Mouse (Mus musculus) fibroblast of lung, adult 2 months (primary cell): Measurements from ENCODE around the gene Rpusd1.
"Not testable (repeated sequence)": the region's sequence is repeated elsewhere in the genome, so short reads cannot be mapped to it uniquely, and the experiment has no call there.

Source experiments
- DNase-seq: peaks from one replicate; pipeline ENCODE4 v3.0.0-alpha.2; 2011; ENCODE audit warnings: low read depth

The Rpusd1 gene

GRCm38 (mm10) chr17:25738861-25739260 lies 11.4 kb downstream of the Rpusd1 start:
- DNase-seq = no peak

- not testable (repeated sequence) for DNase-seq
Measured at GRCm38 (mm10) chr17:25741471-25741870, 14.0 kb downstream of the Rpusd1 start.

GRCm38 (mm10) chr17:25743831-25744230 lies 16.4 kb downstream of the Rpusd1 start:
- DNase-seq = no peak

GRCm38 (mm10) chr17:25744311-25744710 lies 16.8 kb downstream of the Rpusd1 start:
- no peak for DNase-seq

- no peak for DNase-seq
Measured at GRCm38 (mm10) chr17:25748238-25748637, 20.8 kb downstream of the Rpusd1 start.

- no peak for DNase-seq
Measured at GRCm38 (mm10) chr17:25749314-25749713, 21.8 kb downstream of the Rpusd1 start.

- no peak for DNase-seq
Measured at GRCm38 (mm10) chr17:25751446-25751845, 24.0 kb downstream of the Rpusd1 start.

- no peak for DNase-seq
Measured at GRCm38 (mm10) chr17:25754241-25754640, 26.8 kb downstream of the Rpusd1 start, which contains the start of gene Msln. TSS of gene Msln (minus strand) at chr17:25754378.

- DNase-seq = no peak
Measured at GRCm38 (mm10) chr17:25755086-25755485, 27.6 kb downstream of the Rpusd1 start.

- DNase-seq = no peak
Measured at GRCm38 (mm10) chr17:25755627-25756377, 28.3 kb downstream of the Rpusd1 start.

- no peak for DNase-seq
Measured at GRCm38 (mm10) chr17:25756378-25757242, 29.1 kb downstream of the Rpusd1 start.

GRCm38 (mm10) chr17:25757691-25758090 lies 30.2 kb downstream of the Rpusd1 start:
- DNase-seq = peak; percentile 23

- no peak for DNase-seq
Measured at GRCm38 (mm10) chr17:25760148-25760547, 32.7 kb downstream of the Rpusd1 start.

GRCm38 (mm10) chr17:25761561-25761970 lies 34.1 kb downstream of the Rpusd1 start:
- DNase-seq = no peak

- DNase-seq = no peak
Measured at GRCm38 (mm10) chr17:25762591-25762990, 35.1 kb downstream of the Rpusd1 start.

- DNase-seq = no peak
Measured at GRCm38 (mm10) chr17:25765886-25766285, 38.4 kb downstream of the Rpusd1 start.

GRCm38 (mm10) chr17:25769331-25769730 lies 41.9 kb downstream of the Rpusd1 start:
- no peak for DNase-seq

- peak; percentile 92 for DNase-seq
Measured at GRCm38 (mm10) chr17:25773549-25774120, 46.2 kb downstream of the Rpusd1 start, which contains the start of gene Narfl. TSS of gene Narfl (plus strand) at chr17:25773776.

GRCm38 (mm10) chr17:25775318-25776062 lies 48.0 kb downstream of the Rpusd1 start:
- no peak for DNase-seq

- no peak for DNase-seq
Measured at GRCm38 (mm10) chr17:25777948-25778347, 50.5 kb downstream of the Rpusd1 start.
